Mouse (Mus musculus) thymus, postnatal 0 days (tissue): Measurements from ENCODE around the gene Mcts2. TPM values are rescaled to one million over a fixed set of nuclear protein-coding genes. Genes with fewer than 3 reads are reported as not detected.

Experiments used
- DNase-seq: peaks from one replicate; pipeline ENCODE4 v3.0.0-alpha.2; 2015; ENCODE audit warnings: low spot score
- polyA plus RNA-seq: library from polyadenylated mRNA; unstranded; fragments of >200 nt; fragmentation: Nextera tagmentation; extraction: Ambion mirVana; gene quantifications from 2 replicates; pipeline ENCODE4 v1.2.1, GENCODE M21; 2015

The Mcts2 gene
- polyA plus RNA-seq, 1 experiment from 2014 or later = 15.6 TPM

DNA sequence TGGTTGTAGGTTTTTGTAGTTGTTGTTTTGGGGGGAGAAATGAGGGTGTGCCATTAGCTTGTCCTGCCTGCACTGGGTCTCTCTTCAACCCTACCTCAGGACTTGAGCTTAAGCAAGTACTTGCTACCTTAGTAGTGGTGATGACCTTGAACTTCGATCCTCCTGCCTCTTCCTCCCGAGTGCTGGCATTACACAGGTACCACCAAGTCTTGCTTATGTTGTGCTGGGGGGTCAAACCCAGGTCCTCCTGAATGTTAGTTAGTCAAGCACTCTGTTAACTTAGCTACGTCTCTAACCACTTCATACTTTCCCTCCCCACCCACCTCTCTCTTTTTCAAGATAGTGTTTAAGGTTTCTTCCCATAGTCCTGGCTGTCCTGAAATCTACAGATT is 37.5 kb downstream of the Mcts2 start:
- DNase-seq = no peak

- no peak for DNase-seq
Observed at GRCm38 (mm10) chr2:152725178-152725750, 38.4 kb downstream of the Mcts2 start.

- DNase-seq = no peak
Observed at GRCm38 (mm10) chr2:152726213-152726612, 39.4 kb downstream of the Mcts2 start.

- DNase-seq = no peak
Observed at GRCm38 (mm10) chr2:152726751-152727335, 40.0 kb downstream of the Mcts2 start.

- DNase-seq = no peak
Observed at GRCm38 (mm10) chr2:152727795-152728510, 41.1 kb downstream of the Mcts2 start.

- no peak for DNase-seq
Observed at GRCm38 (mm10) chr2:152728594-152728993, 41.8 kb downstream of the Mcts2 start.

DNA sequence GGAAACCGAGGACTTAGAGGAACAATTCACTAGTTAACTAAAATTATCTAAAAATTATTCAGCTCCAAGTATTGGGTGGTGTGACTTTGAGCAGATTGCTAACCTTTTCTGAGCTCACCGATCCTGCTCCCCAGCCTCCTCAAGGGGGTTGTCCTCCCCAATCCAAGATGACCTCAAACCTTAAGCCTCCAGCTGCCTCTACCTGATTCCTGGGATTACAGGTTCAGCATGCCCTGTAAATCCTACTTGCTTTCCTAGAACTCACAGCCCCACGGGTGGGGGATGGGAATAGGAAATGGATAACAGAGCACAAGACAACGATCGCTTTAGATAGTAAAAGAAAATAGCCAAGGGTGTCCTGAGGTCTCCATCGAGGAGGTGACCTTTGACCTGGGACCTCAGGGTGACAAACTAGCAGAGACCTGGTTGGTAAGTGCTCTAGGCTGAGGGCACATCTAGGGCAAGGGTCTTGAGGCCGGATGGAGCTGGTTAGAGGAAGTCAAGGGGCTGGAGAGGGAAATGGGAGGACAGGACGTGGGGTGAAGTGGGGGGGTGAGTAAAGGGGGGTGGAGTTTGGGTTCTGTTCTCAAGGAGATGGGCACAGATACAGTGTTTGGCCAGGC is 42.3 kb downstream of the Mcts2 start:
- DNase-seq = no peak

DNA sequence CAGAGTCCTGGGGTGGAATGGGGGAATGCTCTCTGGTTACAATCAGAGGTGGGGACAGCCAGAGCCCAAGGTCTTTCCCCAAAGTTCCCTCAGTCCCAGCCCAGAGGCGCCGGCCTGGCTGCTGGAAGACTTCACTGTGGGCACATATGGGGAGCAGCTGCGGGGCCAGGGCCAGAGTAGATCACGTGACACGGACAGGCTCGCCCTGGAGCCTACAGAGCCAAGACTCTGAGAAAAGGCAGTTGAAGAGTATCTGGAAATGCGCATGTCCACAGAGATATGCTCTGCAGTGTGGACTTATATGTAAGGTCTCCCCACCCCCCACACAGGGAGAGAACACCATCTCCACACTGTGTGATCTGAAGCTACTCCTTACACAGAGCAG is 42.8 kb downstream of the Mcts2 start:
- DNase-seq = no peak

DNA sequence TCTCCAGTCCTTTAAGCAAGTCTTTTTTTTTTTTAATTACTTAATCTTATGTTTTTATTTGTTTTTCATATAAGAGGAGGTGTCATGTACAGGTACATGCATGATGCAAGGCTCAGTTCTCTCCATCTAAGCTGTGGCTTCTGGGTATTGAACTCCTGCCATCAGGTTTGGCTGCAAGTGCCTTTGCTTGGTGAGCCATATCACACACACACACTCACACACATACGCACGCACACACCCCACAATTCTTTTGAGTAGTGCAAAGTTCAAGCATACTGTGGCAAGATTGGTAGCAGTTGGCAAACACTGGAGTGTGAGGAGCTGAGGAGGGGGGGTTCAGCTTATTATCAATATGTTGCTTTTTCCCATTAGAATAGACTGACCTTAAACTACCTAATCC is 46.4 kb downstream of the Mcts2 start:
- no peak for DNase-seq

DNA sequence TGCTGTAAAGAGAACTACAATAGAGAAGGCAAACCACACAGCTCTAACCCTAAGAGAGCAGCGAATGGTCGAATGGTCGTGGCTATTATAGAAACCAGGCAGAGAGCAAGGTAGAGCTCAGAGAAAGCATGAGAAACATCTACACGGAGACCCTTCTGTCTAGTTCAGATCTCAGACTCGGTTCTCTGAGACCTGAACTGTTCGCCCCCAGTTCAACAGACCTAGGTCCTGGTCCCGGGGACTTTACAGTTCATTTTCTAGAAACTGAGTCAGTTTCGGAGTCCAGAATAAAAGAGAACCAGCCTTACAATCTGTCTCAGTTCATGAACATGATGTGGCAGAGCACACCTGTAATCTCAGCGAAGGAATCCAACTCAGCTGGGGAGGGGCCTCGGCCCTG is 47.7 kb downstream of the Mcts2 start:
- no peak for DNase-seq

- DNase-seq = peak; percentile 78
Observed at GRCm38 (mm10) chr2:152734984-152735383, 48.1 kb downstream of the Mcts2 start.

DNA sequence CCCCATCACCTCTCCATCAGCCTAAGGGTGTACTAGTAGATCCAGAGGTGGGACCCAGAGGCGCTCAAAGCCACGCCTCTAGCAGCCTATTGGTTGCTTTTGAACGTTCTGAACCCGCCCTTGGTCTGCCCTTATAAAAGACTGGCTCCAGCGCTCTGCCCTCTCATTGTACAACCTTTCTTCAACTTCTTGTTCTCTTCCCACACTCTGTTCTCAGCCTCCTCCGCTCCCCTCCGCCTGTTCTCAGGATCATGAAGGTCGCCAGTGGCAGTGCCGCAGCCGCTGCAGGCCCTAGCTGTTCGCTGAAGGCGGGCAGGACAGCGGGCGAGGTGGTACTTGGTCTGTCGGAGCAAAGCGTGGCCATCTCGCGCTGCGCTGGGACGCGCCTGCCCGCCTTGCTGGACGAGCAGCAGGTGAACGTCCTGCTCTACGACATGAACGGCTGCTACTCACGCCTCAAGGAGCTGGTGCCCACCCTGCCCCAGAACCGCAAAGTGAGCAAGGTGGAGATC is 49.3 kb downstream of the Mcts2 start, which contains the start of gene Id1:
Id1 (plus strand) TSS at position 162 of the 512 bp plus-strand sequence.
- DNase-seq = peak; percentile 90

GRCm38 (mm10) chr2:152736748-152737147 is 49.9 kb downstream of the Mcts2 start:
- no peak for DNase-seq

Other genes starting within 250 kb of the Mcts2 start
- gene Defb23, start 222.4 kb upstream of the Mcts2 start, polyA plus RNA-seq = 0.23 and 0.28 TPM in 2 replicates
- gene Defb20, start 210.0 kb upstream of the Mcts2 start, polyA plus RNA-seq = not detected in 2 replicates
- gene Defb22, start 196.9 kb upstream of the Mcts2 start, polyA plus RNA-seq = not detected in 2 replicates
- 0.24 TPM in 1 of 2 replicates, not detected in the other for gene Defb26, start 175.3 kb upstream of the Mcts2 start, polyA plus RNA-seq
- not detected in 2 replicates for gene Defb28, start 168.8 kb upstream of the Mcts2 start, polyA plus RNA-seq
- gene Defb29, start 146.9 kb upstream of the Mcts2 start, polyA plus RNA-seq = not detected in 2 replicates
- gene Gm17416, start 117.7 kb upstream of the Mcts2 start, polyA plus RNA-seq = 3.0 TPM in 1 of 2 replicates, not detected in the other
- gene Defb21, start 114.3 kb upstream of the Mcts2 start, polyA plus RNA-seq = not detected in 2 replicates
- 1.3 and 2.2 TPM in 2 replicates for gene Defb19, start 106.7 kb upstream of the Mcts2 start, polyA plus RNA-seq
- 0.53 TPM in 1 of 2 replicates, not detected in the other for gene Defb45, start 87.6 kb upstream of the Mcts2 start, polyA plus RNA-seq
- not detected in 2 replicates for gene Defb36, start 82.7 kb upstream of the Mcts2 start, polyA plus RNA-seq
- 1.6 and 2.1 TPM in 2 replicates for gene Defb25, start 64.0 kb upstream of the Mcts2 start, polyA plus RNA-seq
- 2.2 and 3.2 TPM in 2 replicates for gene Rem1, start 60.1 kb upstream of the Mcts2 start, polyA plus RNA-seq
- 196 and 200 TPM in 2 replicates for gene H13, start 17.6 kb upstream of the Mcts2 start, polyA plus RNA-seq
- 22.9 and 23.9 TPM in 2 replicates for gene Id1, start 49.2 kb downstream of the Mcts2 start, polyA plus RNA-seq
- 5.6 and 6.5 TPM in 2 replicates for gene Cox4i2, start 67.1 kb downstream of the Mcts2 start, polyA plus RNA-seq
- gene Bcl2l1, start 144.7 kb downstream of the Mcts2 start, polyA plus RNA-seq = 178 TPM in 2 replicates
- 72.5 and 81.3 TPM in 2 replicates for gene Tpx2, start 160.9 kb downstream of the Mcts2 start, polyA plus RNA-seq
- 0.05 and 0.10 TPM in 2 replicates for gene Mylk2, start 224.3 kb downstream of the Mcts2 start, polyA plus RNA-seq
- gene Foxs1, start 246.2 kb downstream of the Mcts2 start, polyA plus RNA-seq = 3.6 and 4.3 TPM in 2 replicates